Mouse (Mus musculus) liver, embryonic 18 days (tissue): ENCODE data around the gene Defb22. TPM values are rescaled to one million over a fixed set of nuclear protein-coding genes. Genes with fewer than 3 reads are reported as not detected.

Source experiments
- polyA plus RNA-seq: library from polyadenylated mRNA; depleted of rRNA; stranded (reverse); fragments of >200 nt; gene quantifications from 2 replicates; pipeline ENCODE4 v1.2.3, GENCODE M21; 2012; rRNA removed

Gene Defb22
- polyA plus RNA-seq: not detected in 2 replicates

DNA sequence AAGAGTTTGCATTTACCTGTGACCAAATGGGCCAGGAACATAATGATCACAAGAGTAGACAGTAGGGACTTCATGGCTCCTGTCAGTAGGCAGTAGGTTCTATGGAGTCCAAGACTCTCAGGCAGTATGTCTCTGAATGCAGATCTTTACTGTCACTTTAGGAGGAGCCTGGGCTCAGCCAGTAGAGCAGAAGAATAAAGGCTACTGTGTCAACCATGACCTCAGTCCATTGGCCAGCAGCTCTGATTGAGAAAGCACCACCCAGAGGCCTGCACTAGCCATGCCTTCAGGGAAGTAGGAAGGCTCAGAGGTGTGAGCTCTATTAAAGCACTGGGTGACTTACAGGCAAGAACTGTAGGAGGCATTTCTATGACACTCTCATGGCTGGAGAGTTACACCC lies at the start of gene Defb22:
Gene Defb22 (minus strand): TSS at position 101 of the 400 bp plus-strand sequence.

DNA sequence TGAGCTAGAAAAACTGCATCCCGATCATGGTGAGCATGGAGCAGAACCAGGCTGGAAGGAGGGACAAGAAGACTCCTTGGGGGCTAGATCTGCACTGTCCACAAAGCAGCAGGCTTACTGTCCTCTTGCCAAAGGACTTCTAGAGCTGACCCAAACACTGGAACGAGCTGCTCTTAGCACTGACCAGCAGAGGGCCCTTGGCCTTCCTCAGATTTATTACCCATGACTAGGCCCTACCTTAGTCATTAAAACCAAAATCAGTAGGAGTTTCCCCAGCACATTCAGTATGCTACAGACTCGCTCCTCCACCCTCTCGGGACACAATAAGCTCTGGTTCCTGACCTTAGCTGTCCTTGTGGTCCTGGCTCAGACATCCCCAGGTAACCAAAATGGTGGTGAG lies 28.0 kb upstream of the Defb22 start, which contains the start of gene Defb28:
Gene Defb28 (plus strand): TSS at position 275 of the 400 bp plus-strand sequence.

DNA sequence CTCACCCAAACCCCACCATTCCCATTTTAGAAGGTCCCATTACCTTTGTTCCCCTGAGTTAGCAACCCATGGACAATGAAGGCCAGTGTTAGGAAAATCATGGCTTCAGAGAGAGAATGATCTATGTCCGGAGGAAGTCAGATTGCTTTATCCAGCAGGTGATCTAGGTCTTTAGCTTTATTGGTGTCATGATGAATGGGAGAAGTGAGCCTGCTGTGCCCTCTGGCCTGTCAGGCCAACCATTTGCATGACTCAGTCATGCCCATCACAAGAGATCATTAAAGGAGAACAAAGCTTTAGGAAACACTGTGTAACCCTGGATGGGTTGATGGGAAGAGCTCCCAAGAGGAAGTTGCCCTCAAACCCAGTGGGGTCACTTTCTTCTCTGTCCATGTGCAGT lies 21.7 kb upstream of the Defb22 start, which contains the start of gene Defb26:
Gene Defb26 (minus strand): TSS at position 101 of the 400 bp plus-strand sequence.

DNA sequence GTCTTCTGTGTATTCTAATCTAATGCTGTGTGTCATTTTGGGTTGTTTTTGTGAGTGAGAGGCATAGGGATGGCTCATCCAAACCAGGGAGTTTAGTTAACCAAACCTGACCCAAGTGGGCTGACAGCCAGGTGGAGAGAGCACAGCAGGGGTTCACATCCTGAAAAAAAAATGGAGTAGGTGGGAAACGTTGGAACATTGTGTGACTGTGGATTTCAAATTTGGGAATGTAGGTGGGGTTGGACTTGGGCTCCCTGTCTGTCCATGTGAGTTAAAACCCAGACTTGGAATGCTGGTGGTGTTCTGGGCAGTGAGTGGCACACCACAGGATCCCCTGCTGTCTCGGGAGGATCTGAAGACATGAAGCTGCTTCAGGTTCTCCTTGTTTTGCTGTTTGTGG lies 13.2 kb downstream of the Defb22 start, which contains the start of gene Defb20:
Gene Defb20 (plus strand): TSS at position 301 of the 400 bp plus-strand sequence.

DNA sequence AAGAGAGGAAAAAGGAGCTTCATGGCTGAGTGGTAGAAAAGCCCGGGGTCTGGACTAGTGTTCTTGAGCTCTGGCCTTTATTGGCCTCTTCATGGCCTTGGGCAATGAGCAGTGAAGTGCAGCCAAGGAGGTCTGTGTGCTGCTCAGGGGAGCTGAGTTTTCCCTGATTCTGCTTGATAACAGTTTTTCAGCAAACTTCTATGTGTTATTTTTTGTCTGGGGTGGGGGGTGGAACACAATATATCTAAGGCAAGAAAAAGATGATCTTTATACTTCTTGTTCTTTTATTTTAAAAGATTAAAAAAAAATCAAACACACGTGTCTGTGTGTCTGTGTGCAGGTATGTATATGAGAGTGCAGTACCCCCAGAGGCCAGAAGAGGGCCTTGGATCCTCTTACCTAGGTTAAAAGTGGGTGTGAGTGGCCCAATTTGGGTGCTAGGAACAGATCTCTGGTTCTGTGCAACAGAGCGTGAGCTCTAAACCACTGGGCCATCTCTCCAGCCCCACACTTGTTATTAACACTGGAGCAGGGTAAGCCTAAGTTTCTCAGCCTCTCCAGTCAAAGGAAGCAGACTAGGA lies 25.3 kb downstream of the Defb22 start, which contains the start of gene Defb23:
Gene Defb23 (minus strand): TSS at position 51 of the 581 bp plus-strand sequence.

Other genes starting within 250 kb of the Defb22 start
- gene Tbc1d20, start 196.3 kb downstream of the Defb22 start, polyA plus RNA-seq: 11.9 and 12.3 TPM in 2 replicates
- 43.3 and 47.3 TPM in 2 replicates for gene Rbck1, start 157.5 kb downstream of the Defb22 start, polyA plus RNA-seq
- gene Trib3, start 146.1 kb downstream of the Defb22 start, polyA plus RNA-seq: 2.0 and 2.2 TPM in 2 replicates
- not detected in 2 replicates for gene Nrsn2, start 113.5 kb downstream of the Defb22 start, polyA plus RNA-seq
- gene Sox12, start 92.1 kb downstream of the Defb22 start, polyA plus RNA-seq: 3.6 and 4.4 TPM in 2 replicates
- 5.4 TPM in 2 replicates for gene Zcchc3, start 75.1 kb downstream of the Defb22 start, polyA plus RNA-seq
- gene 6820408C15Rik, start 74.6 kb downstream of the Defb22 start, polyA plus RNA-seq: 0.14 and 0.15 TPM in 2 replicates
- not detected in 2 replicates for gene Defb23, start 25.5 kb downstream of the Defb22 start, polyA plus RNA-seq
- gene Defb20, start 13.1 kb downstream of the Defb22 start, polyA plus RNA-seq: not detected in 2 replicates
- not detected in 2 replicates for gene Defb26, start 21.6 kb upstream of the Defb22 start, polyA plus RNA-seq
- not detected in 2 replicates for gene Defb28, start 28.1 kb upstream of the Defb22 start, polyA plus RNA-seq
- gene Defb29, start 50.0 kb upstream of the Defb22 start, polyA plus RNA-seq: not detected in 2 replicates
- gene Gm17416, start 79.2 kb upstream of the Defb22 start, polyA plus RNA-seq: not detected in 2 replicates
- gene Defb21, start 82.6 kb upstream of the Defb22 start, polyA plus RNA-seq: not detected in 2 replicates
- not detected in 2 replicates for gene Defb19, start 90.2 kb upstream of the Defb22 start, polyA plus RNA-seq
- not detected in 2 replicates for gene Defb45, start 109.3 kb upstream of the Defb22 start, polyA plus RNA-seq
- gene Defb36, start 114.2 kb upstream of the Defb22 start, polyA plus RNA-seq: not detected in 2 replicates
- gene Defb25, start 132.9 kb upstream of the Defb22 start, polyA plus RNA-seq: not detected in 2 replicates
- 1.1 and 1.2 TPM in 2 replicates for gene Rem1, start 136.8 kb upstream of the Defb22 start, polyA plus RNA-seq
- 50.0 and 56.9 TPM in 2 replicates for gene H13, start 179.3 kb upstream of the Defb22 start, polyA plus RNA-seq
- gene Mcts2, start 196.9 kb upstream of the Defb22 start, polyA plus RNA-seq: 5.8 and 5.9 TPM in 2 replicates
- 51.1 and 55.1 TPM in 2 replicates for gene Id1, start 246.1 kb upstream of the Defb22 start, polyA plus RNA-seq